In genomic region chr11:69682209-69682839, GRCm38 (mm10) we compare ENCODE assay signal across 8 mouse cellular contexts. TPM values are rescaled to one million over a fixed set of nuclear protein-coding genes. Genes with fewer than 3 reads are reported as not detected.
DNase-seq lines count a peak whose midpoint lies in the region; ATAC-seq and TF ChIP-seq lines count a peak whose summit lies in the region.

No protein-coding gene starts in this region.

- no peaks in the 10 kb centered on the region for H3K9me3 ChIP-seq in forebrain, embryonic 13.5 days (replicated peaks)
- no peaks in the 10 kb centered on the region for H3K9me3 ChIP-seq in liver, embryonic 13.5 days (replicated peaks)

- H3K9ac ChIP-seq in heart, adult 2 months (ENCODE audit: low read depth, low read length) = peak overlapping the region; percentile 69
- H3K9ac ChIP-seq in forebrain, embryonic 13.5 days = peak overlapping the region; percentile 76
- H3K9ac ChIP-seq in liver, embryonic 13.5 days = peak overlapping the region; percentile 89

- DNase-seq in heart, adult 2 months = no peak
- no peak for DNase-seq in heart, postnatal 10 days
- DNase-seq in liver, embryonic 13.5 days = no peak
- no peak for DNase-seq in urinary bladder, adult 2 months (ENCODE audit: low spot score)
- no peak for DNase-seq in adrenal gland, adult 8-10 months
- no peak for DNase-seq in embryo, embryonic 10.5 days (ENCODE audit: low spot score)

- peaks cover 16% of the 10 kb centered on the region for H3K4me1 ChIP-seq in heart, adult 2 months (ENCODE audit: control insufficient read depth, insufficient read depth, low read length)
- H3K4me1 ChIP-seq in forebrain, embryonic 13.5 days = peaks cover 50% of the 10 kb centered on the region
- peaks cover 57% of the 10 kb centered on the region for H3K4me1 ChIP-seq in liver, embryonic 13.5 days (replicated peaks)

- no peak for TF ChIP-seq POLR2A in heart, adult 2 months (IDR thresholded peaks at IDR 0.05; ENCODE audit: insufficient read depth, low read depth, low read length)

- H3K36me3 ChIP-seq in heart, adult 2 months (ENCODE audit: control insufficient read depth, insufficient read depth, low read length) = no peaks in the 10 kb centered on the region
- peaks cover 31% of the 10 kb centered on the region for H3K36me3 ChIP-seq in forebrain, embryonic 13.5 days (ENCODE audit: poor library complexity, severe bottlenecking)
- peaks cover 28% of the 10 kb centered on the region for H3K36me3 ChIP-seq in liver, embryonic 13.5 days

- H3K79me2 ChIP-seq in heart, adult 2 months (replicated peaks; ENCODE audit: control insufficient read depth, insufficient read depth, low read length) = no peaks in the 10 kb centered on the region

- WGBS in heart, adult 2 months = 21% methylated on average over 24 of the region's 24 CpGs
- 25% methylated on average over 24 of the region's 24 CpGs for WGBS in forebrain, embryonic 13.5 days
- WGBS in liver, embryonic 13.5 days (ENCODE audit: insufficient replicate concordance) = 24% methylated on average over 24 of the region's 24 CpGs

- TF ChIP-seq CTCF in heart, adult 2 months (IDR thresholded peaks at IDR 0.05) = no peak

- peak overlapping the region; percentile 82 for H3K27ac ChIP-seq in heart, adult 2 months
- H3K27ac ChIP-seq in forebrain, embryonic 13.5 days = peak overlapping the region; percentile 96
- peak overlapping the region; percentile 92 for H3K27ac ChIP-seq in liver, embryonic 13.5 days

- H3K27me3 ChIP-seq in heart, adult 2 months (ENCODE audit: control insufficient read depth, insufficient read depth, low read length) = no peaks in the 10 kb centered on the region
- H3K27me3 ChIP-seq in forebrain, embryonic 13.5 days = no peaks in the 10 kb centered on the region
- no peaks in the 10 kb centered on the region for H3K27me3 ChIP-seq in liver, embryonic 13.5 days

- ATAC-seq in CD4-positive, CD25-positive, alpha-beta regulatory T cell, adult 4 months = peak; percentile 7
- peak; percentile 41; the same call in 1 of the 2 replicates for ATAC-seq in forebrain, embryonic 13.5 days
- peak; percentile 19; the same call in 1 of the 2 replicates for ATAC-seq in liver, embryonic 13.5 days (ENCODE audit: low read depth)

- no peak for TF ChIP-seq EP300 in heart, adult 2 months (IDR thresholded peaks at IDR 0.05; ENCODE audit: insufficient read depth, low read depth, low read length)

- H3K4me2 ChIP-seq in forebrain, embryonic 13.5 days = peak overlapping the region; percentile 97
- peak overlapping the region; percentile 81 for H3K4me2 ChIP-seq in liver, embryonic 13.5 days

- peak overlapping the region; percentile 98 for H3K4me3 ChIP-seq in heart, adult 2 months
- peak overlapping the region; percentile 78 for H3K4me3 ChIP-seq in forebrain, embryonic 13.5 days
- H3K4me3 ChIP-seq in liver, embryonic 13.5 days (replicated peaks) = peak overlapping the region; percentile 90

- intact Hi-C loops in heart, adult 2 months (cut with DNase I) = loop anchor here (1.0 to 5.0 kb wide), 5 partner anchors 32 to 194 kb away; partner anchors contain the start of genes Polr2a, Trp53 and Wrap53
- intact Hi-C loops in heart, postnatal 10 days (cut with DNase I) = loop anchor here (1.0 kb wide), 2 partner anchors 33 to 195 kb away; no protein-coding TSS in a partner anchor

RNA-seq across cellular contexts. Expression of gene Senp3, which starts 0.4 kb away (rescaled TPM):
- total RNA-seq in heart, adult 2 months (2021) = 10 to 100 TPM; 31.1 to 33.2 TPM
- polyA plus RNA-seq in heart, adult 2 months (2012; rRNA removed) = 35.1 and 51.8 TPM in 2 replicates
- total RNA-seq in heart, postnatal 10 days (2021) = 10 to 100 TPM; 48.9 to 49.6 TPM
- polyA plus RNA-seq in CD4-positive, CD25-positive, alpha-beta regulatory T cell, adult 4 months (2017; shearing (Covaris generic)) = 10 to 100 TPM; 31.6 to 47.4 TPM
- 93.7 and 99.6 TPM in 2 replicates for polyA plus RNA-seq in forebrain, embryonic 13.5 days (2015; fragmentation: Nextera tagmentation; extraction: Ambion mirVana)
- 37.3 and 38.6 TPM in 2 replicates for polyA plus RNA-seq in liver, embryonic 13.5 days (2015; fragmentation: Nextera tagmentation; extraction: Ambion mirVana)
- 83.4 and 108 TPM in 2 replicates for polyA plus RNA-seq in urinary bladder, adult 2 months (2012; rRNA removed)
- 10 to 100 TPM; 72.5 to 92.1 (median 85.0) TPM for total RNA-seq in adrenal gland, adult 8-10 months (2022)

RNA-seq across cellular contexts. Expression of gene Tnfsf13, which starts 3.3 kb away (rescaled TPM):
- total RNA-seq in heart, adult 2 months (2021) = 1 to 10 TPM; 1.4 to 3.2 TPM
- polyA plus RNA-seq in heart, adult 2 months (2012; rRNA removed) = 2.9 and 4.0 TPM in 2 replicates
- total RNA-seq in heart, postnatal 10 days (2021) = 1 to 10 TPM; 2.1 to 2.4 TPM
- polyA plus RNA-seq in CD4-positive, CD25-positive, alpha-beta regulatory T cell, adult 4 months (2017; shearing (Covaris generic)) = not detected
- 0.15 and 0.43 TPM in 2 replicates for polyA plus RNA-seq in forebrain, embryonic 13.5 days (2015; fragmentation: Nextera tagmentation; extraction: Ambion mirVana)
- polyA plus RNA-seq in liver, embryonic 13.5 days (2015; fragmentation: Nextera tagmentation; extraction: Ambion mirVana) = 0.10 TPM in 1 of 2 replicates, not detected in the other
- 5.1 and 6.8 TPM in 2 replicates for polyA plus RNA-seq in urinary bladder, adult 2 months (2012; rRNA removed)
- total RNA-seq in adrenal gland, adult 8-10 months (2022) = 1 to 10 TPM; 2.5 to 7.3 (median 4.5) TPM

RNA-seq across cellular contexts. Expression of gene Eif4a1, which starts 10.1 kb away (rescaled TPM):
- 100 to 1,000 TPM; 173 to 198 TPM for total RNA-seq in heart, adult 2 months (2021)
- polyA plus RNA-seq in heart, adult 2 months (2012; rRNA removed) = 147 and 250 TPM in 2 replicates
- 100 to 1,000 TPM; 389 to 397 TPM for total RNA-seq in heart, postnatal 10 days (2021)
- 100 to 1,000 TPM; 166 to 236 TPM for polyA plus RNA-seq in CD4-positive, CD25-positive, alpha-beta regulatory T cell, adult 4 months (2017; shearing (Covaris generic))
- 654 and 701 TPM in 2 replicates for polyA plus RNA-seq in forebrain, embryonic 13.5 days (2015; fragmentation: Nextera tagmentation; extraction: Ambion mirVana)
- polyA plus RNA-seq in liver, embryonic 13.5 days (2015; fragmentation: Nextera tagmentation; extraction: Ambion mirVana) = 351 and 453 TPM in 2 replicates
- 461 and 554 TPM in 2 replicates for polyA plus RNA-seq in urinary bladder, adult 2 months (2012; rRNA removed)
- total RNA-seq in adrenal gland, adult 8-10 months (2022) = 100 to 1,000 TPM; 500 to 614 (median 555) TPM

RNA-seq across cellular contexts. Expression of gene Tnfsf12, which starts 13.3 kb away (rescaled TPM):
- total RNA-seq in heart, adult 2 months (2021) = 10 to 100 TPM; 18.4 to 21.9 TPM
- polyA plus RNA-seq in heart, adult 2 months (2012; rRNA removed) = 29.2 and 32.0 TPM in 2 replicates
- 10 to 100 TPM; 19.6 to 20.3 TPM for total RNA-seq in heart, postnatal 10 days (2021)
- polyA plus RNA-seq in CD4-positive, CD25-positive, alpha-beta regulatory T cell, adult 4 months (2017; shearing (Covaris generic)) = under 1 TPM in 1 of 2 experiments, not detected in 1; 0.23 TPM
- 1.00 and 1.1 TPM in 2 replicates for polyA plus RNA-seq in forebrain, embryonic 13.5 days (2015; fragmentation: Nextera tagmentation; extraction: Ambion mirVana)
- 2.1 and 2.6 TPM in 2 replicates for polyA plus RNA-seq in liver, embryonic 13.5 days (2015; fragmentation: Nextera tagmentation; extraction: Ambion mirVana)
- 85.4 and 87.0 TPM in 2 replicates for polyA plus RNA-seq in urinary bladder, adult 2 months (2012; rRNA removed)
- total RNA-seq in adrenal gland, adult 8-10 months (2022) = 10 to 100 TPM; 24.1 to 47.6 (median 36.3) TPM

RNA-seq across cellular contexts. Expression of gene Tnfsfm13, which starts 13.6 kb away (rescaled TPM):
- 1 to 10 TPM; 2.8 to 3.2 TPM for total RNA-seq in heart, adult 2 months (2021)
- 3.7 and 4.7 TPM in 2 replicates for polyA plus RNA-seq in heart, adult 2 months (2012; rRNA removed)
- total RNA-seq in heart, postnatal 10 days (2021) = 1 to 10 TPM; 5.1 to 5.2 TPM
- polyA plus RNA-seq in CD4-positive, CD25-positive, alpha-beta regulatory T cell, adult 4 months (2017; shearing (Covaris generic)) = not detected
- polyA plus RNA-seq in forebrain, embryonic 13.5 days (2015; fragmentation: Nextera tagmentation; extraction: Ambion mirVana) = 0.45 and 0.87 TPM in 2 replicates
- 1.1 and 1.4 TPM in 2 replicates for polyA plus RNA-seq in liver, embryonic 13.5 days (2015; fragmentation: Nextera tagmentation; extraction: Ambion mirVana)
- 10.0 and 10.3 TPM in 2 replicates for polyA plus RNA-seq in urinary bladder, adult 2 months (2012; rRNA removed)
- 1 to 10 TPM; 3.4 to 8.4 (median 7.9) TPM for total RNA-seq in adrenal gland, adult 8-10 months (2022)
